Mouse (Mus musculus): ENCODE results near the gene Atp11c.

Atp11c gene

DNA sequence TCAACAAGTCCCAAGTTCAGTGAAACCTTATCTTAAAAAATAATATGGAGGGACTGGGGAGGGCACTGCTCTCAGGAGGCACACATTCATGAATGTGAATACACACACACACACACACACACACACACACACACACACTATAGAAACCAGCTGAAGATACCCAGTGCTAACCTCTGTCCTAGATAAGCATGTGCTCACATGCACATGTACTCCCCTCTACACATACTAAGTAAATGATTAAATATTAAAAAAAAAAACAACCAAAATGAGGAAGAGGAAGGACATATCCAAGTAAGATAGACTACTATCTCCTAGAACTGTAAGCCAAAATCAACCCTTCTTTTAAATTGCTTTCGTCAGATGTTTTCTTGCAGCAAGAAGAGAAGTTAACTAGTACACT is 205.6 kb downstream of the Atp11c start:
- DNase-seq (ENCODE audit: low spot score) = no peak

DNA sequence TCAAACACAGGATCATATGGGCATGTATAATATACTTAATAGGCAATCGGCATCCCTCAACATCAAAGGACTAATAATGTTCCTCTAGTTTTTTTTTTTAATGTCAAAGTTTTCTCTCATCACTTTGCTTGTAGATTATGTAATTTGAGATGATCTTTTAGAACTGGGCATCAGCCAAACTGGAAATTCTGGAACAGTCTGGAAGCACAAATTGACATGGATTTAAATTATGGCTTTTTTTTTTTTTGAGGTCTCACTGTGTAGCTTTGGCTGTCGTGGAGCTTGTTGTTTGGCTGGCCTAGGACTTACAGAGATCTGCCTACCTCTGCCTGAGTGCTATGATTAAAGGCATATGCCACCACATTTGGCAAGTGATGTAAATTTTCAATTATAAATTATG is 210.8 kb downstream of the Atp11c start:
- DNase-seq (ENCODE audit: low spot score) = no peak

DNA sequence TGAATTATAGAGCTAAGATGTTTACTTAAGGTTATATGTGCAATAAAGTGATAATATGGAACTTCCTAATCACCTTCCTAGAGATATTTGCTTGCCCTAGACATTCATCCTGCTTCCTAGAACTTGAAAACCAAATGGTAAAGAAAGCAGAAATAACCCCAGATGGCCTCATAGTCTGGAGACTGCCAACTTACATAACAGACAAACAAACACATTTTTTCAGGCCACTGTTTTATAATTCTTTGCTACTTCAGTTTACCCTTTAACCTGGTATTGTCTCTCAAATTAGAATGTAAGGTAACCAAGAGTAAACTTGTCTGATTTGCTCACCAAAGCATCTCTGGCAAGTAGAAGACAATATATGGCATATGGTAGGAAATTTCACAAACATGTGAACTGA is 212.1 kb downstream of the Atp11c start:
- no peak for DNase-seq (ENCODE audit: low spot score)

DNA sequence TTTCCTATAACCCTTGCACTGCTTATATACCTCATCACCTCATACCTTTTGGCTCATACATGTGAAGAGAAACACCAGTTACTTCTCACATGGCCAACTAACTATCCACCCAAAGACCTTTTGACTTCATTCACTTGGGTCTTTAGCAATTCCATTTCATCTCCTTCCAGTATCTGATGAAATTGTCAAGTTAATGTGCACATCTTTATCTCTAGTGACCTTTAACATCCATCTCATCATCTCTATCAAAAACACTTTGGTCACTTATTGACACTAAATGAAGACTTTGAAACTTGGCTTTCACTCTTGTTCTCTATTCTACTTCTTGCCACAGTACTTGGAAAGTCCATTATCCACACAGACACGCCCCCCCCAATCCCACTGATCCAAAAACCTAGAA is 243.8 kb downstream of the Atp11c start:
- DNase-seq (ENCODE audit: low spot score) = no peak

GRCm38 (mm10) chrX:60345447-60345846 is 247.1 kb downstream of the Atp11c start:
- DNase-seq (ENCODE audit: low spot score) = no peak

DNA sequence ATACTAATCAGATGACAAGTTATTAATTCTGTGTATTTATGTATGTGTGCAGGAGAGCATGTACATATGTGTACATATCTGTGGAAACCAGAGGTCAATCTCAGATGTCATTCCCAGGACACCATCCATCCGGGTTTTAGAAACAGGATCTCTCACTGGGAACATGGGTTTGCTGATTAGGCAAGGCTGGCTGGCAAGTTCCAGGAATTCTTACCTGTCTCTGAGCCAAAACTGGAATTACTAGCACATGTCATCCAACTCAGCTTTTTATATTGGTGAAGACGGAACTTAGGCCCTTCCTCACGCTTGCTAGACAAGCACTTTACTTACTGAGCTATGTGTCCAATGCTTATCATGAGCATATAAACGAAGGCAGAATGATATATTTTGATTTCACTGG is 247.5 kb downstream of the Atp11c start:
- no peak for DNase-seq (ENCODE audit: low spot score)

- DNase-seq (ENCODE audit: low spot score) = no peak
Observed at GRCm38 (mm10) chrX:60329735-60330134, 262.8 kb downstream of the Atp11c start.

GRCm38 (mm10) chrX:60321321-60321720 is 271.2 kb downstream of the Atp11c start:
- DNase-seq (ENCODE audit: low spot score) = peak; percentile 14

GRCm38 (mm10) chrX:60317661-60318060 is 274.8 kb downstream of the Atp11c start:
- no peak for DNase-seq (ENCODE audit: low spot score)

- no peak for DNase-seq (ENCODE audit: low spot score)
Observed at GRCm38 (mm10) chrX:60292335-60292734, 300.2 kb downstream of the Atp11c start.

- no peak for DNase-seq (ENCODE audit: low spot score)
Observed at GRCm38 (mm10) chrX:60255346-60255745, 337.2 kb downstream of the Atp11c start.

- DNase-seq (ENCODE audit: low spot score) = no peak
Observed at GRCm38 (mm10) chrX:60187726-60188125, 404.8 kb downstream of the Atp11c start.

DNA sequence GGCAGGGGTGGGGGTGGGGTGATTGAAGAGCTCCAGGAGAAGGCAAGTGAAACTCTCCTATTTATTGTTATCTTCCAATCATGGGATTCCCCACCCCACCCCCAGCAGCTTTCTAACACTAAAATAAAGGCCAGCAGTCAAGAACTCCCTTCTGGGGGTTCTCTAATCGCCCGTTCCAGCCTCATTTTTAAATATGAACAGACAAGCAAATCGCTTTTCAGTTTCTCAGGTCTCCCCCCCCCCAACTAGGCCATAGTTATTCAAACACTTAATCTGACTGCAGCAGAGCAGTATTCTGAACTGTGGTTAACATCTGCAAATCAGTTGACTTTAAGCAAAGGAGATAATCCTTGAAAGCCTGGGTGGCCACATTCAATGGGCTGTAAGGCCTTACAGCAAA is 409.9 kb downstream of the Atp11c start:
- DNase-seq (ENCODE audit: low spot score) = no peak

DNA sequence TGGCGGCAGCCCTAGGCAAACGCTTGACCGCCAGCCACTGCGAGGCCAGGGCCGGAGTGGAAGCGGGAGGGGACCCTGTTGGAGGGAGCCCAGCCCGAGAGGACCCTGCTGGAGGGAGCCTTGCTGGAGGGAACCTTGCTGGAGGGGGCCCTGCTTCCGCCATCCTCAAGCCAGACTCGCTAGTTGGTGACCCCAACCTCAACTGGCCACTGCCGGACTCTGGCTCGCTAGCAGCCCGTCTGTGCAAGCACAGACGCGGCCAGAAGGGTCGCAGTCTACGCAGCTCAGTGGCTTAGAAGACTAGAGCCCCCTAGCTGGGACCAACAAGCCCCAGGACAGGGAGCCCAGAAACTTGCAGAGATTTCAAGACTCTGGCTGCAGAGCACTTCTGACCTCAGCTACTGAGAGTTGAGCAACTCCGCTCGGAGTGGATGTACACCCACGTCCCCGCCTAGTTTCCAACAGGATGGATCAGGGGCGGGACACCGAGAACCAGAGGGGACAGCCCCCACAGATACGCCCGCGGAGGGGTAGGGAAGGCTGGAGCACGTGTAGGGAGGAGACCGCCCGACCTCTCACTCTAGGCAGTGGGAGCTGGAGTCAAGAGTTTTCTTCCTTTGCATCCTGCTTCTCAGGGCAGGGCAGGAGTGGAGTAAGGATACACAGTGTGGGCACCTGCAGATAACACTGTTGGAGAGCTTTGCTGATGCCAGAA is 413.6 kb downstream of the Atp11c start, which contains the start of gene Mcf2:
TSS of gene Mcf2 (minus strand) at position 346 of the 715 bp plus-strand sequence.
- peak; percentile 2 for DNase-seq (ENCODE audit: low spot score)

DNA sequence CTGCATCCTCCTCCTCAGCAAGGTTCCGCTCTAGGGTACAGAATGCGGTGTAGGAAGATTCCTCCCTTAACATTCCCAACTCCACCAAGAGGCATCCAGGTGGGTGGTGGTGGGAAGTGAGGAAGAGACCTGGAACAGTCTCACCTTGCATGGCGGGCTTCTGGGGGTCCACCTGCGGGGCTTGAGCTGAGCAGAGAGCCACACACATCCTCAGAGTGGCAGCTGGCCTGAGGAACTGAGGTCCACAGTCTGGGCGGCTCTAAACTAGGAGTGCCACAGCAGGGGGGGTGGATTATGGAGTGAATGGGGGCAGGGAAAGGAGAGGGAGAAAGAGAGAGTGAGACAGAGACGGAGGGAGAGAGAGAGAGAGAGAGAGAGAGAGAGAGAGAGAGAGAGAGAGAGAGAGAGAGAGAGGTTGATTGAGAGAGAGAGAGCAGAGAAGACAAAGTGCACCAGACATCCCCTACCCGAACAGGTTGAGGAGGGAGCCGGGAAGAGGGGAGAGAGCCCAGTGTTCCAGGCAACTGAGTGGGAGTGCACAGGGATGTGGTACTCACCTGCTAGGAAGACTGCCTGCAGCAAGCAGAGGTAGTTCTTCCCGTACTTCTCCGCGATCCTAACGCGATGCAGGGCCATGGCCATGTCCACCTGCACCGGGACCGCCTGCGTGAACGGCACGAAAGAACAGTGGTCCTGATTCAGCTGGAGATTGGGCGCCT is 414.3 kb downstream of the Atp11c start:
- no peak for DNase-seq (ENCODE audit: low spot score)

Measured in urinary bladder, postnatal 14 days (tissue).